Mouse (Mus musculus) limb, embryonic 15.5 days (tissue): ENCODE data around the gene Cd5. TPM values are rescaled to one million over a fixed set of nuclear protein-coding genes. Genes with fewer than 3 reads are reported as not detected.

ENCODE experiments used
- ATAC-seq: fragments of 200-750 bp; cut with Nextera tagmentation; 2 replicates; pipeline ENCODE4 v1.8.0; 2017; ENCODE audit warnings: low read depth, moderate TSS enrichment; ENCODE audit not compliant: insufficient number of reproducible peaks, low FRiP score, low TSS enrichment
- H3K27ac ChIP-seq: fragments of 300-500 bp; sonication (generic); 2 replicates; pipeline ENCODE4 v1.5.1; 2015; ENCODE audit warnings: moderate library complexity, mild to moderate bottlenecking, inconsistent platforms
- H3K27me3 ChIP-seq: fragments of 300-500 bp; sonication (generic); 2 replicates; pipeline ENCODE4 v1.6.1; 2015; ENCODE audit warnings: inconsistent platforms
- H3K36me3 ChIP-seq: fragments of 300-500 bp; sonication (generic); 2 replicates; pipeline ENCODE4 v1.6.1; 2015; ENCODE audit warnings: inconsistent platforms
- H3K4me1 ChIP-seq: fragments of 300-500 bp; sonication (generic); 2 replicates; pipeline ENCODE4 v1.6.1; 2015; ENCODE audit warnings: inconsistent platforms
- H3K4me2 ChIP-seq: fragments of 300-500 bp; sonication (generic); 2 replicates; pipeline ENCODE4 v1.6.1; 2015; ENCODE audit warnings: mild to moderate bottlenecking, inconsistent platforms
- H3K4me3 ChIP-seq: fragments of 300-500 bp; sonication (generic); 2 replicates; pipeline ENCODE4 v1.5.1; 2015; ENCODE audit warnings: mild to moderate bottlenecking, inconsistent platforms
- H3K9ac ChIP-seq: fragments of 300-500 bp; sonication (generic); 2 replicates; pipeline ENCODE4 v1.6.1; 2015; ENCODE audit warnings: inconsistent platforms
- H3K9me3 ChIP-seq: fragments of 300-500 bp; sonication (generic); 2 replicates; pipeline ENCODE4 v1.6.1; 2016; ENCODE audit warnings: inconsistent platforms
- WGBS: fragments of 180-500 bp; shearing (Covaris S2); methylation state at CpG from one replicate; pipeline ENCODE4 v1.1.7; 2015; 5-methylcytosine and 5-hydroxymethylcytosine counted together
- polyA plus RNA-seq: library from polyadenylated mRNA; unstranded; fragments of >200 nt; fragmentation: Nextera tagmentation; extraction: Ambion mirVana; gene quantifications from 2 replicates; pipeline ENCODE4 v1.2.1, GENCODE M21; 2015

The Cd5 gene
- polyA plus RNA-seq, 1 experiment from 2014 or later: 1.0 TPM

DNA sequence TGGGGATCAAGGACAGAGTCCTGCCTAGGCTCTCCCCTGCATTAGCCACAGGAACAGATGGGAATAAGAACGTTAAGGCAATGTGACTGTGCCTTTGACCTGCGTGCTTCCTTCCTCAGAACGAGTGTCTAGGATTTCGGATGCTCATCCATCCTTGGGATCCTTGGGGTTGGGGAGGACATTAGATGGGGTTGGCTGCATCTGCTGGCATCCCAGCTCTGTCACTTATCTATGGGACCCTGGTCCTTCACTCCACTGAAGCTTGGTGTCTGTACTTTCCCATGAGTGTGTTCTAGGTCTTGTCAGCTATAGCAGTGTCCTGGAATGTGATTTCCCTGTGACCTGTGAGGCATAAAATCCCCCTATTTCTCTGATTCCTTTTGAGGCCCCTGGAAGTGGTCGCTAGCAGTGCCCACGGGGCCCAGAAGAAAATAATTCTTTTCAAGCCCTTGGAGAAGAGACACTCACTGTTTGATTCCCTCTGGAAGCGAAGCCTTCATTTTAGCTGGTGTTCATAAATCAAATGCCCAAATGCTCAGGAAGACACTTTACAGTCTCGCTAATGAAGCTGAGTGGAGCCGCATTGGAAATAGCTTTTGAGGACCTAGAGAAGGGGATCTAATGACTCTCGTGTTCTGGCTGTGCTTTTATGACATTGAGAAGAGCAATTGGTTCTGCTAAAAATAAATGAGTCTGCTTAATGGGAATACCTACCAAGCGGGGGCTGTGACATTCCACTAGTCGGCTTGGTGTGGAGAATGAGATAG is 30.8 kb upstream of the Cd5 start:
- Histone ChIP-seq H3K4me3 (no peak overlapping the region), H3K27me3 (no peaks in the 10 kb centered on the region), H3K36me3 (no peaks in the 10 kb centered on the region), H3K9me3 (no peaks in the 10 kb centered on the region), H3K4me2 (no peak overlapping the region), H3K27ac (no peak overlapping the region), H3K9ac (no peak overlapping the region), H3K4me1 (no peaks in the 10 kb centered on the region)
- 37% methylated on average over 12 of the region's 12 CpGs for WGBS
- ATAC-seq: no peak

- Histone ChIP-seq H3K4me2 (no peak overlapping the region), H3K9ac (no peak overlapping the region), H3K4me1 (no peaks in the 10 kb centered on the region), H3K27ac (no peak overlapping the region), H3K4me3 (no peak overlapping the region), H3K36me3 (no peaks in the 10 kb centered on the region), H3K9me3 (no peaks in the 10 kb centered on the region), H3K27me3 (no peaks in the 10 kb centered on the region)
- 63% methylated on average over 6 of the region's 6 CpGs for WGBS
- ATAC-seq: no peak
These were observed 30.1 kb upstream of the Cd5 start for GRCm38 (mm10) chr19:10768694-10769428.

DNA sequence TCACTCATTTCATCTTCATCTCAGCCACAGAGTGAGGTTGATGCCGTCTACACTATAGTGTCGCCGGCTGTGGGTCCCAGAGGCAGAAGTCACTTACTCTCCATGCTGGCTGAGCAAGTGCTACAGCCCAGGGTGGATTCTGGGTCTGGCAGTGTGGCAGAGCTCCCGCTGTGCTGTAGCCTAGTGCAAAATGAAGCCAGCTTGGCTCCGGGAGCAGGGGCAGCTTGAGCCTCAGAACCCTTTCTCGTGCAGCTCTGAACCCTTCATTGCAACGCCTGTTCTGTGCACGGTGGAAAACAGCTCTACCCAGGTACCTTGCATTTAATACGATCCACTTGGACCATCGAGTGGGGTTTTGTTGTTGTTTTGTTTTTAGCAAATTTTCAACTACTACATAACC is 28.8 kb upstream of the Cd5 start:
- no peaks in the 10 kb centered on the region for H3K36me3 ChIP-seq
- WGBS: 85% methylated on average over 10 of the region's 10 CpGs
- H3K4me3 ChIP-seq: no peak overlapping the region
- no peak overlapping the region for H3K4me2 ChIP-seq
- H3K27ac ChIP-seq: no peak overlapping the region
- H3K27me3 ChIP-seq: no peaks in the 10 kb centered on the region
- no peaks in the 10 kb centered on the region for H3K9me3 ChIP-seq
- no peaks in the 10 kb centered on the region for H3K4me1 ChIP-seq
- no peak for ATAC-seq
- H3K9ac ChIP-seq: no peak overlapping the region

- H3K27me3 ChIP-seq: no peaks in the 10 kb centered on the region
These were observed 24.7 kb upstream of the Cd5 start for GRCm38 (mm10) chr19:10763381-10764031.

DNA sequence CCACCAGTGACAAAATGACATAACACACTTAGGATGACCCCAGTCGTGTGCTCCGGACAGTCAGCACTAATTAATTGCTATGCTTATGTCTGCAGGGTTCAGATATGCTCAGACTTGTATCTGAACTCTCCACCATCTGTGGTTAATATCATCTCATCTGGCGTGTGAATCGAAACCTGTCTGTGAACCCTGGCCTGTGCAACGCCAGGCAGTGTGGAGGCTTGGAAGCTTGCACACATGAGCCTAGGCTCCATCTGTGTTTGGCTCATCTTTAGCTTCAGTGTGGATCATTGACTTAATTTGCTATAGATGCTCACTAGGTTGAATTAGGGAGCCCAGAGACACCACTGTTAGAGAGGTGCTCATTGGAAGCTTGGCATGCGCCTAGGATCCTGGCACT is 23.7 kb upstream of the Cd5 start:
- Histone ChIP-seq H3K9me3 (no peaks in the 10 kb centered on the region), H3K4me1 (peaks cover 4% of the 10 kb centered on the region; the same call in 1 of the 2 replicates), H3K4me3 (no peak overlapping the region), H3K27me3 (no peaks in the 10 kb centered on the region), H3K9ac (no peak overlapping the region), H3K27ac (no peak overlapping the region), H3K36me3 (no peaks in the 10 kb centered on the region), H3K4me2 (no peak overlapping the region)
- 68% methylated on average over 6 of the region's 6 CpGs for WGBS
- no peak for ATAC-seq

More at GRCm38 (mm10) chr19:10763381-10764031, 24.7 kb upstream of the Cd5 start:
- WGBS: 75% methylated on average over 21 of the region's 21 CpGs
- Histone ChIP-seq H3K36me3 (no peaks in the 10 kb centered on the region), H3K27ac (no peak overlapping the region), H3K9ac (no peak overlapping the region), H3K4me1 (0 out of 2 replicates have a peak, but pooled peaks cover under 1% of the 10 kb centered on the region), H3K9me3 (no peaks in the 10 kb centered on the region), H3K4me2 (no peak overlapping the region), H3K4me3 (no peak overlapping the region)
- ATAC-seq: no peak

DNA sequence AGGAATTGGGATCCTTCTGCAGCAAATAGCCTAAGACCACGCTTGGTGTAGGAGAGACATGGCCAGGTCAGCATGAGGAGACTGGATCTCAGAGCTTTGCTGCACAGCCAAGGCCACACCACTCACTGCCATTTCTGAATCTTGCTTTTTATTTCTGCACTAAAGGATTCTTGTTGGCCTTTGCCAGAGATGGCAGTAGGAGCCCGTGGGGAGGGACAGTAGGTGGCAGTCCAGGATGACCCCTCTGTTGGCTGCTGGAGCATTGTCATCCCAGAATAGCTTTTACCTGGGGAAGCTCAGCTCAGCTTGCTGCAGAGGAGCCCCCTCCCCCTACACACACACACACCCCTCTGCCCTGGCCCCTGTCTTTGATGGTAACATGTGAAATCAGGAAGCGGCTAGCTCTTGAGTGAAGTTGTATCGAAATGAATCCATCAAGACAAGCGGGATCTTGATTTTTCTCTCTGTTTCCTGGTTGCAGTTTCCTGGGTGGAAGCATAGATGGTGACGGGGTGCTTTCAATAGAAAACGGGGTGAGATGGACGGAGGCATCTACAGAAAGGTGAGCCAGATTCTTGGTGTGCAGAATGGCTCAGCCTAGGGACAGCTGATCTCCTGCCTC is 23.1 kb upstream of the Cd5 start:
- Histone ChIP-seq H3K36me3 (no peaks in the 10 kb centered on the region), H3K27me3 (no peaks in the 10 kb centered on the region), H3K27ac (no peak overlapping the region), H3K9me3 (no peaks in the 10 kb centered on the region), H3K4me1 (peaks cover 4% of the 10 kb centered on the region; the same call in 1 of the 2 replicates), H3K9ac (no peak overlapping the region), H3K4me2 (no peak overlapping the region), H3K4me3 (no peak overlapping the region)
- no peak for ATAC-seq
- 78% methylated on average over 8 of the region's 8 CpGs for WGBS

DNA sequence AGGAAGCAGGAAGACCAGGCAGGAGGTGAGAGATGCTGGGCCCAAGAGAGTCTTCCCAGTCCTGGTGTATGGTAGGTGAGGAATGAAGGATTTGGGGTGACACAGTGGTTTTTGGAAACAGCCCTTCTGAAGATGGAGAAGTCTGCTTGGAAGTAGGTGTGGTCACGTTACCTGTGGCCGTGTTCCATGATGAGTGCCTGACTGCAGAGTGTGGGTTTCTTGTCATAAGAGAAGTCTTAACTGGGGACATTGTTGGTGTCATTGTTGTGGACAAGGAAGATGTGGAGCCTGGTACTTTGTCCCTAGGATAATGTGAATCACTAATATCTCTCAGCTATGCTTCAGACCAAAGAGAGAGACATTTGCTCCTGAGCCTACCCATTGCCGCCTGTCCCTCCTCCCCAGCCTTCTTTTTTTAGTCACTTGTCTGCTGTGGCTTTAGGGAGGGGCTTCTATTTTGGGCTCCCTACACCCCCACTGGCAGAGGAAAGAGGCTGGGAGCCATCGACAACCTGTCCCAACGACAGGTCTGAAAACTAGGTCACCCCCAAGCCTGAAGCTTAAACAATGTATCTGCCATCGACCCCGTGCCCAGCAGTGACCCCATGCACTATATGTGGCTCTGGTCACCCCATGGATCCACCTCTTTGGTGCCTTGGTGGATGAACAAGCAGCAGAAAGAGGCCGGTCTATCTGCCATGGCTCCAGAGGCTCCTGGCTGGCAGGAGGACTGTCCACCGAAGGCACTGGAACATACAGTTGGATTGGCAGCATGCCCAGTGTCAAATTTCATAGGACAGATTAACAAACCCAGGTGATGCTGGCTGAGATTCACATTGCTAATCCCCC is 21.4 kb upstream of the Cd5 start:
- Histone ChIP-seq H3K4me1 (peaks cover 4% of the 10 kb centered on the region; the same call in 1 of the 2 replicates), H3K27me3 (no peaks in the 10 kb centered on the region), H3K36me3 (no peaks in the 10 kb centered on the region), H3K4me3 (no peak overlapping the region), H3K9ac (no peak overlapping the region), H3K4me2 (no peak overlapping the region), H3K9me3 (no peaks in the 10 kb centered on the region), H3K27ac (no peak overlapping the region)
- ATAC-seq: 0 out of 2 replicates have a peak, but pooled peaks have one; percentile 26
- WGBS: 76% methylated on average over 9 of the region's 9 CpGs

GRCm38 (mm10) chr19:10759525-10759924 is 20.7 kb upstream of the Cd5 start:
- ATAC-seq: no peak
- Histone ChIP-seq H3K27ac (no peak overlapping the region), H3K4me3 (no peak overlapping the region), H3K27me3 (no peaks in the 10 kb centered on the region), H3K9me3 (no peaks in the 10 kb centered on the region), H3K4me2 (no peak overlapping the region), H3K36me3 (no peaks in the 10 kb centered on the region), H3K9ac (no peak overlapping the region), H3K4me1 (peaks cover 4% of the 10 kb centered on the region; the same call in 1 of the 2 replicates)

- Histone ChIP-seq H3K4me1 (peaks cover 4% of the 10 kb centered on the region; the same call in 1 of the 2 replicates), H3K4me3 (no peak overlapping the region), H3K27ac (no peak overlapping the region), H3K9me3 (no peaks in the 10 kb centered on the region), H3K9ac (no peak overlapping the region), H3K27me3 (no peaks in the 10 kb centered on the region), H3K4me2 (no peak overlapping the region), H3K36me3 (no peaks in the 10 kb centered on the region)
- ATAC-seq: no peak
- 62% methylated on average over 6 of the region's 6 CpGs for WGBS
These were observed 19.9 kb upstream of the Cd5 start for GRCm38 (mm10) chr19:10758708-10759107.

DNA sequence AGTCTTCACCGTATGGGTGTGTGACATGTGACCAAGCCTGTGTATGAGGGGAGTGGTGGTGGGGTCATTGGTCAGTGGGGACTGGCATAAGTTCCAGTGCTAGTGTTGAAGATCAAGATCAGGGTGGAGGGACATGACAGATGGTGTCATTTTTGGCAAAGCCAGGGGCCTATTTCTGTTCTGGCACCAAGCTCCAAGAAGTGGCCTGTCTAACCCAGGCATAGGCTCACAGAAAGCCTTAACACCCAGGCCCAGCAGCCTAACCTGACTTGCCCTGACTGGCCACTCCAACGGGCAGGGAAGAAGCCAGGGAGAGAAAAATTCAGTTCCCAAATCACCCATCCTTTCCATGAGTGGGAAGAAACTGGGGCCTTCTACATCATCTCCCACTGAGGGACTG is 18.7 kb upstream of the Cd5 start:
- peaks cover 4% of the 10 kb centered on the region; the same call in 1 of the 2 replicates for H3K4me1 ChIP-seq

GRCm38 (mm10) chr19:10757125-10757524 is 18.3 kb upstream of the Cd5 start:
- Histone ChIP-seq H3K4me3 (no peak overlapping the region), H3K36me3 (no peaks in the 10 kb centered on the region), H3K4me1 (peaks cover 4% of the 10 kb centered on the region; the same call in 1 of the 2 replicates), H3K4me2 (no peak overlapping the region), H3K9me3 (no peaks in the 10 kb centered on the region), H3K27me3 (no peaks in the 10 kb centered on the region), H3K27ac (no peak overlapping the region), H3K9ac (no peak overlapping the region)
- ATAC-seq: 0 out of 2 replicates have a peak, but pooled peaks have one; percentile 30

More for the DNA sequence above, 18.7 kb upstream of the Cd5 start:
- ATAC-seq: 0 out of 2 replicates have a peak, but pooled peaks have one; percentile 7
- H3K27ac ChIP-seq: no peak overlapping the region
- 72% methylated on average over 2 of the region's 2 CpGs for WGBS
- no peak overlapping the region for H3K4me2 ChIP-seq
- no peaks in the 10 kb centered on the region for H3K36me3 ChIP-seq
- no peak overlapping the region for H3K9ac ChIP-seq
- no peaks in the 10 kb centered on the region for H3K9me3 ChIP-seq
- no peak overlapping the region for H3K4me3 ChIP-seq
- H3K27me3 ChIP-seq: no peaks in the 10 kb centered on the region
